In genomic region chr15:103323455-103324247, GRCm38 (mm10) we compare ENCODE assay signal across 7 mouse cellular contexts. TPM values are rescaled to one million over a fixed set of nuclear protein-coding genes. Genes with fewer than 3 reads are reported as not detected.
DNase-seq lines count a peak whose midpoint lies in the region; ATAC-seq lines count a peak whose summit lies in the region.

No protein-coding gene starts in this region.

- ATAC-seq in midbrain, embryonic 11.5 days (ENCODE audit: low FRiP score): peak; percentile 97

- H3K4me2 ChIP-seq in midbrain, embryonic 11.5 days: peak overlapping the region; percentile 81

- DNase-seq in adrenal gland, adult 2 months: peak; percentile 94
- peak; percentile 82 to 87 for DNase-seq in cerebellum, postnatal 4 days (ENCODE audit: low spot score in 2 of 2)
- peak; percentile 91 for DNase-seq in gastrocnemius, postnatal 10 days
- peak; percentile 89 for DNase-seq in induced T-regulatory cell, adult 2 months (ENCODE audit: low read depth)
- peak; percentile 93 for DNase-seq in limb, embryonic 10.5 days (ENCODE audit: low spot score)
- peak; percentile 98 for DNase-seq in midbrain, embryonic 11.5 days (ENCODE audit: low spot score, missing footprints)
- DNase-seq in spleen, adult 18-20 months: peak; percentile 73 to 86

- peaks cover 35% of the 10 kb centered on the region for H3K4me1 ChIP-seq in limb, embryonic 10.5 days
- H3K4me1 ChIP-seq in midbrain, embryonic 11.5 days (ENCODE audit: control insufficient read depth, insufficient read depth, low read length): peaks cover 19% of the 10 kb centered on the region

- no peaks in the 10 kb centered on the region for H3K27me3 ChIP-seq in limb, embryonic 10.5 days (ENCODE audit: low read depth, poor library complexity, severe bottlenecking)
- H3K27me3 ChIP-seq in midbrain, embryonic 11.5 days (ENCODE audit: control insufficient read depth, insufficient read depth, low read length): no peaks in the 10 kb centered on the region

- H3K4me3 ChIP-seq in limb, embryonic 10.5 days: peak overlapping the region; percentile 87
- peak overlapping the region; percentile 78 for H3K4me3 ChIP-seq in midbrain, embryonic 11.5 days (ENCODE audit: low read depth, low read length)

- H3K9ac ChIP-seq in midbrain, embryonic 11.5 days (ENCODE audit: low read length): peak overlapping the region; percentile 78

- H3K36me3 ChIP-seq in limb, embryonic 10.5 days: peaks cover 20% of the 10 kb centered on the region
- H3K36me3 ChIP-seq in midbrain, embryonic 11.5 days (ENCODE audit: control insufficient read depth, insufficient read depth, low read length): no peaks in the 10 kb centered on the region

- WGBS in limb, embryonic 10.5 days: 1% methylated on average over 32 of the region's 40 CpGs
- under 1% methylated on average over 37 of the region's 40 CpGs for WGBS in midbrain, embryonic 11.5 days

- peak overlapping the region; percentile 96 for H3K27ac ChIP-seq in limb, embryonic 10.5 days
- H3K27ac ChIP-seq in midbrain, embryonic 11.5 days (ENCODE audit: low read depth, low read length): peak overlapping the region; percentile 69

- no peaks in the 10 kb centered on the region for H3K9me3 ChIP-seq in limb, embryonic 10.5 days (replicated peaks)
- no peaks in the 10 kb centered on the region for H3K9me3 ChIP-seq in midbrain, embryonic 11.5 days (ENCODE audit: control insufficient read depth, low read length)

RNA-seq across cellular contexts. Expression of gene Gpr84, which starts 13.2 kb away (rescaled TPM):
- total RNA-seq in adrenal gland, adult 2 months (2021): not detected
- 0.09 and 0.15 TPM in 2 replicates for polyA plus RNA-seq in adrenal gland, adult 2 months (2012; rRNA removed)
- total RNA-seq in gastrocnemius, postnatal 10 days (2021): under 1 TPM in 1 of 2 experiments, not detected in 1; 0.14 TPM
- polyA plus RNA-seq in limb, embryonic 10.5 days (2016; fragmentation: Nextera tagmentation; extraction: Ambion mirVana): 0.28 and 0.30 TPM in 2 replicates
- 0.12 and 0.23 TPM in 2 replicates for polyA plus RNA-seq in midbrain, embryonic 11.5 days (2014; fragmentation: Nextera tagmentation; extraction: Ambion mirVana)

RNA-seq across cellular contexts. Expression of gene Zfp385a, which starts 16.2 kb away (rescaled TPM):
- total RNA-seq in adrenal gland, adult 2 months (2021): 10 to 100 TPM; 10.1 to 18.3 TPM
- 16.7 and 17.1 TPM in 2 replicates for polyA plus RNA-seq in adrenal gland, adult 2 months (2012; rRNA removed)
- 10 to 100 TPM; 39.3 to 45.7 TPM for total RNA-seq in gastrocnemius, postnatal 10 days (2021)
- polyA plus RNA-seq in limb, embryonic 10.5 days (2016; fragmentation: Nextera tagmentation; extraction: Ambion mirVana): 22.1 and 22.8 TPM in 2 replicates
- polyA plus RNA-seq in midbrain, embryonic 11.5 days (2014; fragmentation: Nextera tagmentation; extraction: Ambion mirVana): 19.4 and 24.3 TPM in 2 replicates

RNA-seq across cellular contexts. Expression of gene Itga5, which starts 42.9 kb away (rescaled TPM):
- 10 to 100 TPM; 28.4 to 36.0 TPM for total RNA-seq in adrenal gland, adult 2 months (2021)
- 28.5 and 33.7 TPM in 2 replicates for polyA plus RNA-seq in adrenal gland, adult 2 months (2012; rRNA removed)
- total RNA-seq in gastrocnemius, postnatal 10 days (2021): 10 to 100 TPM; 27.6 to 40.5 TPM
- 33.5 and 36.6 TPM in 2 replicates for polyA plus RNA-seq in limb, embryonic 10.5 days (2016; fragmentation: Nextera tagmentation; extraction: Ambion mirVana)
- 15.9 and 18.1 TPM in 2 replicates for polyA plus RNA-seq in midbrain, embryonic 11.5 days (2014; fragmentation: Nextera tagmentation; extraction: Ambion mirVana)

RNA-seq across cellular contexts. Expression of gene Copz1, which starts 51.1 kb away (rescaled TPM):
- 100 to 1,000 TPM; 146 to 152 TPM for total RNA-seq in adrenal gland, adult 2 months (2021)
- 51.3 and 59.7 TPM in 2 replicates for polyA plus RNA-seq in adrenal gland, adult 2 months (2012; rRNA removed)
- total RNA-seq in gastrocnemius, postnatal 10 days (2021): 10 to 100 TPM; 45.3 to 51.4 TPM
- 305 and 309 TPM in 2 replicates for polyA plus RNA-seq in limb, embryonic 10.5 days (2016; fragmentation: Nextera tagmentation; extraction: Ambion mirVana)
- polyA plus RNA-seq in midbrain, embryonic 11.5 days (2014; fragmentation: Nextera tagmentation; extraction: Ambion mirVana): 286 and 307 TPM in 2 replicates

Comparison
In these comparisons a context has a peak if more than half of its experiments do, and no peak if none do; other contexts are left out.
1. Peak in every context shown above with its lines: DNase-seq, ATAC-seq, H3K4me3 ChIP-seq and H3K27ac ChIP-seq.